Mouse (Mus musculus) limb, embryonic 13.5 days (tissue): Measurements from ENCODE around the gene Polk. TPM values are rescaled to one million over a fixed set of nuclear protein-coding genes. Genes with fewer than 3 reads are reported as not detected.

Experiments used
- ATAC-seq: fragments of 200-750 bp; cut with Nextera tagmentation; 2 replicates; pipeline ENCODE4 v1.8.0; 2017; ENCODE audit warnings: low read depth, moderate number of reproducible peaks, moderate TSS enrichment; ENCODE audit not compliant: low FRiP score
- H3K27ac ChIP-seq: fragments of 300-500 bp; sonication (generic); 2 replicates; pipeline ENCODE4 v1.5.1; 2015; ENCODE audit warnings: inconsistent platforms, mild to moderate bottlenecking, moderate library complexity
- H3K27me3 ChIP-seq: fragments of 300-500 bp; sonication (generic); 2 replicates; pipeline ENCODE4 v1.6.1; 2015; ENCODE audit warnings: mild to moderate bottlenecking, inconsistent platforms
- H3K36me3 ChIP-seq: fragments of 300-500 bp; sonication (generic); 2 replicates; pipeline ENCODE4 v1.6.1; 2015; ENCODE audit warnings: inconsistent platforms, mild to moderate bottlenecking, moderate library complexity
- H3K4me1 ChIP-seq: fragments of 300-500 bp; sonication (generic); 2 replicates; pipeline ENCODE4 v1.6.1; 2015; ENCODE audit warnings: inconsistent platforms
- H3K4me2 ChIP-seq: fragments of 300-500 bp; sonication (generic); replicated peaks from 2 replicates; pipeline ENCODE4 v1.6.1; 2015; ENCODE audit warnings: inconsistent platforms, mild to moderate bottlenecking, moderate library complexity
- H3K4me3 ChIP-seq: fragments of 300-500 bp; sonication (generic); 2 replicates; pipeline ENCODE4 v1.5.1; 2015; ENCODE audit warnings: moderate library complexity, mild to moderate bottlenecking, inconsistent platforms
- H3K9ac ChIP-seq: fragments of 300-500 bp; sonication (generic); 2 replicates; pipeline ENCODE4 v1.6.1; 2015; ENCODE audit warnings: mild to moderate bottlenecking, inconsistent platforms
- H3K9me3 ChIP-seq: fragments of 300-500 bp; sonication (generic); 2 replicates; pipeline ENCODE4 v1.6.1; 2016; ENCODE audit warnings: inconsistent platforms
- WGBS: fragments of 180-500 bp; shearing (Covaris S2); methylation state at CpG from one replicate; pipeline ENCODE4 v1.1.7; 2015; 5-methylcytosine and 5-hydroxymethylcytosine counted together
- polyA plus RNA-seq: library from polyadenylated mRNA; unstranded; fragments of >200 nt; fragmentation: Nextera tagmentation; extraction: Ambion mirVana; gene quantifications from 2 replicates; pipeline ENCODE4 v1.2.1, GENCODE M21; 2015

The Polk gene
- polyA plus RNA-seq, 1 experiment from 2014 or later, result 11.6 TPM

- Histone ChIP-seq H3K9me3 (no peaks in the 10 kb centered on the region), H3K4me2 (no peak overlapping the region), H3K27me3 (no peaks in the 10 kb centered on the region), H3K4me3 (no peak overlapping the region), H3K4me1 (peaks cover 9% of the 10 kb centered on the region; the same call in 1 of the 2 replicates), H3K27ac (no peak overlapping the region), H3K9ac (no peak overlapping the region), H3K36me3 (no peaks in the 10 kb centered on the region)
- no peak for ATAC-seq
- 84% methylated on average over 1 of the region's 1 CpGs for WGBS
Observed at GRCm38 (mm10) chr13:96547250-96547649, 4.9 kb upstream of the Polk start.

- H3K4me1 ChIP-seq, result peaks cover 11% of the 10 kb centered on the region; the same call in 1 of the 2 replicates
- no peak for ATAC-seq
- no peaks in the 10 kb centered on the region for H3K27me3 ChIP-seq
- H3K4me2 ChIP-seq, result no peak overlapping the region
- no peaks in the 10 kb centered on the region for H3K9me3 ChIP-seq
- H3K27ac ChIP-seq, result no peak overlapping the region
- H3K9ac ChIP-seq, result no peak overlapping the region
- WGBS, result 75% methylated on average over 2 of the region's 2 CpGs
- H3K4me3 ChIP-seq, result no peak overlapping the region
- no peaks in the 10 kb centered on the region for H3K36me3 ChIP-seq
Observed at GRCm38 (mm10) chr13:96544506-96544905, 2.1 kb upstream of the Polk start.

GRCm38 (mm10) chr13:96542901-96543891, 817 bp upstream of the Polk start:
- peak overlapping the region; percentile 97 for H3K4me3 ChIP-seq
- H3K4me2 ChIP-seq, result peak overlapping the region; percentile 88
- no peaks in the 10 kb centered on the region for H3K9me3 ChIP-seq
- peak overlapping the region; percentile 94 for H3K9ac ChIP-seq
- no peaks in the 10 kb centered on the region for H3K36me3 ChIP-seq
- peak overlapping the region; percentile 90 for H3K27ac ChIP-seq
- under 1% methylated on average over 73 of the region's 73 CpGs for WGBS
- H3K27me3 ChIP-seq, result no peaks in the 10 kb centered on the region
- peaks cover 11% of the 10 kb centered on the region; the same call in 1 of the 2 replicates for H3K4me1 ChIP-seq
- ATAC-seq, result peak; percentile 63; the same call in 1 of the 2 replicates

- peak overlapping the region; percentile 97 for H3K4me3 ChIP-seq
- no peak overlapping the region for H3K27ac ChIP-seq
- peaks cover 11% of the 10 kb centered on the region; the same call in 1 of the 2 replicates for H3K4me1 ChIP-seq
- ATAC-seq, result no peak
- peak overlapping the region; percentile 62 for H3K4me2 ChIP-seq
- H3K9ac ChIP-seq, result no peak overlapping the region; the same call in 1 of the 2 replicates
- no peaks in the 10 kb centered on the region for H3K36me3 ChIP-seq
- H3K9me3 ChIP-seq, result no peaks in the 10 kb centered on the region
- WGBS, result 46% methylated on average over 2 of the region's 2 CpGs
- H3K27me3 ChIP-seq, result no peaks in the 10 kb centered on the region
Observed at GRCm38 (mm10) chr13:96541381-96541780, 998 bp downstream of the Polk start.

GRCm38 (mm10) chr13:96538103-96538502, 4.3 kb downstream of the Polk start:
- Histone ChIP-seq H3K9me3 (no peaks in the 10 kb centered on the region), H3K27me3 (no peaks in the 10 kb centered on the region), H3K4me3 (no peak overlapping the region), H3K4me2 (no peak overlapping the region), H3K9ac (no peak overlapping the region), H3K27ac (no peak overlapping the region), H3K4me1 (0 out of 2 replicates have a peak, but pooled peaks cover 2% of the 10 kb centered on the region), H3K36me3 (no peaks in the 10 kb centered on the region)
- WGBS, result 66% methylated on average over 3 of the region's 3 CpGs
- ATAC-seq, result no peak

GRCm38 (mm10) chr13:96536821-96537572, 5.4 kb downstream of the Polk start:
- Histone ChIP-seq H3K9me3 (no peaks in the 10 kb centered on the region), H3K27ac (no peak overlapping the region), H3K4me3 (no peak overlapping the region), H3K4me1 (0 out of 2 replicates have a peak, but pooled peaks cover 2% of the 10 kb centered on the region), H3K4me2 (no peak overlapping the region), H3K27me3 (no peaks in the 10 kb centered on the region), H3K36me3 (no peaks in the 10 kb centered on the region), H3K9ac (no peak overlapping the region)
- WGBS, result 82% methylated on average over 5 of the region's 5 CpGs
- no peak for ATAC-seq

- Histone ChIP-seq H3K4me1 (no peaks in the 10 kb centered on the region), H3K4me2 (no peak overlapping the region), H3K27ac (no peak overlapping the region), H3K9me3 (no peaks in the 10 kb centered on the region), H3K27me3 (no peaks in the 10 kb centered on the region), H3K9ac (no peak overlapping the region), H3K36me3 (no peaks in the 10 kb centered on the region), H3K4me3 (no peak overlapping the region)
- no peak for ATAC-seq
- 60% methylated on average over 2 of the region's 2 CpGs for WGBS
Observed at GRCm38 (mm10) chr13:96533742-96534141, 8.6 kb downstream of the Polk start.

GRCm38 (mm10) chr13:96532176-96532575, 10.2 kb downstream of the Polk start:
- Histone ChIP-seq H3K9ac (no peak overlapping the region), H3K27me3 (no peaks in the 10 kb centered on the region), H3K9me3 (no peaks in the 10 kb centered on the region), H3K4me1 (no peaks in the 10 kb centered on the region), H3K36me3 (no peaks in the 10 kb centered on the region), H3K4me3 (no peak overlapping the region), H3K4me2 (no peak overlapping the region), H3K27ac (no peak overlapping the region)
- no peak for ATAC-seq
- WGBS, result 88% methylated on average over 6 of the region's 6 CpGs

- no peak overlapping the region for H3K4me3 ChIP-seq
- H3K27me3 ChIP-seq, result no peaks in the 10 kb centered on the region
- H3K4me1 ChIP-seq, result no peaks in the 10 kb centered on the region
- no peak overlapping the region for H3K27ac ChIP-seq
- H3K9ac ChIP-seq, result no peak overlapping the region
- no peak overlapping the region for H3K4me2 ChIP-seq
- no peaks in the 10 kb centered on the region for H3K9me3 ChIP-seq
- ATAC-seq, result no peak
- WGBS, result 90% methylated on average over 9 of the region's 9 CpGs
- H3K36me3 ChIP-seq, result no peaks in the 10 kb centered on the region
Observed at GRCm38 (mm10) chr13:96530064-96530463, 12.3 kb downstream of the Polk start.

GRCm38 (mm10) chr13:96529542-96529941, 12.8 kb downstream of the Polk start:
- no peaks in the 10 kb centered on the region for H3K27me3 ChIP-seq
- H3K9me3 ChIP-seq, result no peaks in the 10 kb centered on the region
- H3K9ac ChIP-seq, result no peak overlapping the region
- H3K4me2 ChIP-seq, result no peak overlapping the region
- no peaks in the 10 kb centered on the region for H3K36me3 ChIP-seq
- H3K27ac ChIP-seq, result no peak overlapping the region
- ATAC-seq, result no peak
- no peaks in the 10 kb centered on the region for H3K4me1 ChIP-seq
- H3K4me3 ChIP-seq, result no peak overlapping the region
- WGBS, result 95% methylated on average over 3 of the region's 3 CpGs

GRCm38 (mm10) chr13:96528776-96529175, 13.6 kb downstream of the Polk start:
- 78% methylated on average over 3 of the region's 3 CpGs for WGBS
- ATAC-seq, result no peak

GRCm38 (mm10) chr13:96527856-96528255, 14.5 kb downstream of the Polk start:
- Histone ChIP-seq H3K4me3 (no peak overlapping the region), H3K27me3 (no peaks in the 10 kb centered on the region), H3K4me2 (no peak overlapping the region), H3K36me3 (no peaks in the 10 kb centered on the region), H3K4me1 (no peaks in the 10 kb centered on the region), H3K27ac (no peak overlapping the region), H3K9ac (no peak overlapping the region), H3K9me3 (no peaks in the 10 kb centered on the region)
- no peak for ATAC-seq
- 86% methylated on average over 11 of the region's 11 CpGs for WGBS

More at GRCm38 (mm10) chr13:96528776-96529175, 13.6 kb downstream of the Polk start:
- H3K27ac ChIP-seq, result no peak overlapping the region
- H3K4me1 ChIP-seq, result no peaks in the 10 kb centered on the region
- no peak overlapping the region for H3K9ac ChIP-seq
- no peaks in the 10 kb centered on the region for H3K36me3 ChIP-seq
- no peak overlapping the region for H3K4me3 ChIP-seq
- H3K4me2 ChIP-seq, result no peak overlapping the region
- H3K9me3 ChIP-seq, result no peaks in the 10 kb centered on the region
- H3K27me3 ChIP-seq, result no peaks in the 10 kb centered on the region
